Mouse (Mus musculus) G1E (cell line): ENCODE measurements around the gene Tpd52l1.

ENCODE experiments used
- CTCF ChIP-seq: IDR thresholded peaks from 2 replicates; pipeline ENCODE4 v1.5.1; 2012; ENCODE audit warnings: low read depth, low read length, inconsistent platforms, mixed read lengths
- GATA1 ChIP-seq: IDR thresholded peaks from 2 replicates; pipeline ENCODE4 v1.6.1; 2012; ENCODE audit warnings: borderline replicate concordance, low read length, inconsistent platforms, mixed read lengths
- GATA2 ChIP-seq: IDR thresholded peaks from 2 replicates; pipeline ENCODE4 v1.6.1; 2012; ENCODE audit warnings: low read depth, low read length, inconsistent platforms, borderline replicate concordance
- POLR2AphosphoS5 ChIP-seq: IDR thresholded peaks from 2 replicates; pipeline ENCODE4 v1.6.1; 2012; ENCODE audit warnings: low read depth, low read length, inconsistent platforms; ENCODE audit not compliant: insufficient replicate concordance
- TAL1 ChIP-seq: conservative IDR thresholded peaks from 2 replicates; pipeline ENCODE4 v1.6.1; 2012; ENCODE audit warnings: low read depth, low read length, inconsistent platforms, mixed read lengths

GRCm38 (mm10) chr10:31465840-31466541 is 20.2 kb upstream of the Tpd52l1 start:
- TF ChIP-seq CTCF (no peak), GATA1 (no peak), GATA2 (no peak), POLR2AphosphoS5 (no peak), TAL1 (no peak)
